Mouse (Mus musculus): ENCODE data around the gene Jak1. TPM values are rescaled to one million over a fixed set of nuclear protein-coding genes. Genes with fewer than 3 reads are reported as not detected.

Gene Jak1
- total and polyA plus RNA-seq, 3 experiments: 37.3 to 41.9 TPM; not detected in 1

- peaks cover 24% of the 10 kb centered on the region for H3K79me2 ChIP-seq (ENCODE audit: control insufficient read depth, insufficient read depth, low read length, poor library complexity)
- no peak overlapping the region for H3K9ac ChIP-seq (ENCODE audit: control insufficient read depth, low read depth, low read length, poor library complexity, severe bottlenecking)
- TF ChIP-seq ZNF384 (IDR thresholded peaks at IDR 0.05; ENCODE audit: low read depth, low read length) (no peak), POLR2AphosphoS5 (IDR thresholded peaks at IDR 0.05; ENCODE audit: borderline replicate concordance, low read depth, low read length) (no peak), ZKSCAN1 (IDR thresholded peaks at IDR 0.05; ENCODE audit: low read depth, low read length) (no peak), EP300 (IDR thresholded peaks at IDR 0.05; ENCODE audit: low read depth in 1 of 2, low read length in 2 of 2) (0 out of 4 replicates have a peak, but pooled peaks of 1 of the 2 experiments have one; percentile 24), ETS1 (IDR thresholded peaks at IDR 0.05; ENCODE audit: low read depth, low read length) (peak; percentile 55; the same call in 1 of the 2 replicates), ZMIZ1 (IDR thresholded peaks at IDR 0.05; ENCODE audit: low read depth, low read length) (no peak), RAD21 (IDR thresholded peaks at IDR 0.05; ENCODE audit: low read depth, low read length) (no peak), ELF1 (IDR thresholded peaks at IDR 0.05; ENCODE audit: low read depth, low read length) (no peak), SIN3A (IDR thresholded peaks at IDR 0.05; ENCODE audit: low read length) (no peak), GATA1 (IDR thresholded peaks at IDR 0.05; ENCODE audit: low read depth, low read length) (no peak), KAT2A (conservative IDR thresholded peaks at IDR 0.05; ENCODE audit: low read depth, low read length) (no peak), POLR2AphosphoS2 (IDR thresholded peaks at IDR 0.05; ENCODE audit: low read length) (no peak), USF1 (IDR thresholded peaks at IDR 0.05; ENCODE audit: low read depth, low read length) (no peak), BHLHE40 (IDR thresholded peaks at IDR 0.05; ENCODE audit: borderline replicate concordance, low read depth, low read length) (no peak), JUND (IDR thresholded peaks at IDR 0.05; ENCODE audit: low read depth, low read length) (no peak), MXI1 (IDR thresholded peaks at IDR 0.05; ENCODE audit: low read depth, low read length) (no peak), MYB (IDR thresholded peaks at IDR 0.05; ENCODE audit: low read depth, low read length) (no peak)
- no peaks in the 10 kb centered on the region for H3K27me3 ChIP-seq (ENCODE audit: control insufficient read depth in 1 of 2, insufficient read depth in 2 of 2, low read length in 2 of 2)
- peak; percentile 59 for DNase-seq (ENCODE audit: low read depth, low spot score)
- H3K9me3 ChIP-seq (replicated peaks; ENCODE audit: insufficient read depth, low read length): no peaks in the 10 kb centered on the region
- H3K36me3 ChIP-seq (ENCODE audit: control insufficient read depth in 1 of 2, insufficient read depth in 2 of 2, low read length in 2 of 2): peaks cover 0 to 23% of the 10 kb centered on the region in 2 experiments; a peak in 2 of 4 replicates
- H3K27ac ChIP-seq (ENCODE audit: control insufficient read depth, low read depth, low read length): peak overlapping the region; percentile 19
- peaks cover 19 to 23% of the 10 kb centered on the region in 2 experiments for H3K4me1 ChIP-seq (ENCODE audit: control insufficient read depth in 1 of 2, insufficient read depth in 2 of 2, low read length in 2 of 2)
- H3K4me3 ChIP-seq (ENCODE audit: control insufficient read depth in 1 of 2, insufficient read depth in 1 of 2, low read depth in 2 of 2, low read length in 2 of 2): no peak overlapping the region
Observed at GRCm38 (mm10) chr4:101234332-101234731, 30.8 kb downstream of the Jak1 start.

GRCm38 (mm10) chr4:101230621-101231020 lies 34.5 kb downstream of the Jak1 start:
- H3K79me2 ChIP-seq (ENCODE audit: control insufficient read depth, insufficient read depth, low read length, poor library complexity): peaks cover 33% of the 10 kb centered on the region; the same call in 1 of the 2 replicates
- TF ChIP-seq GABPA (IDR thresholded peaks at IDR 0.05; ENCODE audit: low read depth, low read length) (no peak), UBTF (IDR thresholded peaks at IDR 0.05; ENCODE audit: borderline replicate concordance, insufficient read depth, low read depth, low read length) (no peak), ELF1 (IDR thresholded peaks at IDR 0.05; ENCODE audit: low read depth, low read length) (no peak), TAL1 (IDR thresholded peaks at IDR 0.05; ENCODE audit: low read length) (no peak), CTCF (IDR thresholded peaks at IDR 0.05 in 2 of 3, conservative IDR thresholded peaks at IDR 0.05 in 1 of 3; ENCODE audit: control insufficient read depth in 1 of 3, insufficient read depth in 1 of 3, low read depth in 2 of 3, low read length in 3 of 3, poor library complexity in 1 of 3, severe bottlenecking in 1 of 3) (no peak), ZKSCAN1 (IDR thresholded peaks at IDR 0.05; ENCODE audit: low read depth, low read length) (no peak), ZC3H11A (IDR thresholded peaks at IDR 0.05; ENCODE audit: low read depth, low read length) (no peak), EP300 (IDR thresholded peaks at IDR 0.05; ENCODE audit: low read depth in 1 of 2, low read length in 2 of 2) (no peak), NELFE (IDR thresholded peaks at IDR 0.05; ENCODE audit: low read depth, low read length) (no peak), MEF2A (IDR thresholded peaks at IDR 0.05; ENCODE audit: extremely low read depth, insufficient replicate concordance, low read depth, low read length, poor library complexity, severe bottlenecking) (no peak), E2F4 (IDR thresholded peaks at IDR 0.05; ENCODE audit: borderline replicate concordance, low read depth, low read length) (no peak), CHD1 (IDR thresholded peaks at IDR 0.05; ENCODE audit: low read depth, low read length) (no peak)
- no peak overlapping the region for H3K27ac ChIP-seq (ENCODE audit: control insufficient read depth, low read depth, low read length)
- H3K27me3 ChIP-seq (ENCODE audit: control insufficient read depth in 1 of 2, insufficient read depth in 2 of 2, low read length in 2 of 2): no peaks in the 10 kb centered on the region
- H3K9ac ChIP-seq (ENCODE audit: control insufficient read depth, low read depth, low read length, poor library complexity, severe bottlenecking): no peak overlapping the region
- no peak for DNase-seq (ENCODE audit: low read depth, low spot score)
- no peak overlapping the region for H3K4me3 ChIP-seq (ENCODE audit: control insufficient read depth in 1 of 2, insufficient read depth in 1 of 2, low read depth in 2 of 2, low read length in 2 of 2)
- no peaks in the 10 kb centered on the region for H3K9me3 ChIP-seq (replicated peaks; ENCODE audit: insufficient read depth, low read length)
- peaks cover 0 to 25% of the 10 kb centered on the region in 2 experiments; a peak in 2 of 4 replicates for H3K36me3 ChIP-seq (ENCODE audit: control insufficient read depth in 1 of 2, insufficient read depth in 2 of 2, low read length in 2 of 2)
- peaks cover 21 to 24% of the 10 kb centered on the region in 2 experiments for H3K4me1 ChIP-seq (ENCODE audit: control insufficient read depth in 1 of 2, insufficient read depth in 2 of 2, low read length in 2 of 2)
